Mouse (Mus musculus) spleen, adult 2 months (tissue): ENCODE data around the gene Tmem233. TPM values are rescaled to one million over a fixed set of nuclear protein-coding genes. Genes with fewer than 3 reads are reported as not detected.

ENCODE experiments used
- DNase-seq, 2 experiments: peaks; one replicate each; pipeline versions ENCODE4 v3.0.0 to v3.0.0-alpha.2; 2012 to 2021; ENCODE audit warnings: low spot score in 2 of 2, low read depth in 1 of 2
- H3K27ac ChIP-seq: fragments of 200-500 bp; 2 replicates; pipeline ENCODE4 v1.5.1; 2012; ENCODE audit warnings: low read length, inconsistent platforms; ENCODE audit not compliant: insufficient read depth
- H3K27me3 ChIP-seq: fragments of 200-500 bp; 2 replicates; pipeline ENCODE4 v1.6.1; 2012; ENCODE audit warnings: mild to moderate bottlenecking, moderate library complexity, low read length, inconsistent platforms; ENCODE audit not compliant: control insufficient read depth, insufficient read depth
- H3K36me3 ChIP-seq: fragments of 200-500 bp; 2 replicates; pipeline ENCODE4 v1.6.1; 2012; ENCODE audit warnings: mild to moderate bottlenecking, low read length, inconsistent platforms; ENCODE audit not compliant: control insufficient read depth, insufficient read depth
- H3K4me1 ChIP-seq: fragments of 200-500 bp; 2 replicates; pipeline ENCODE4 v1.6.1; 2011; ENCODE audit warnings: inconsistent platforms; ENCODE audit not compliant: control insufficient read depth, insufficient read depth, insufficient read length
- H3K4me3 ChIP-seq: fragments of 200-500 bp; 2 replicates; pipeline ENCODE4 v1.5.1; 2011; ENCODE audit warnings: mild to moderate bottlenecking, inconsistent platforms; ENCODE audit not compliant: insufficient read depth, insufficient read length; ENCODE audit errors: extremely low read depth
- CTCF ChIP-seq: fragments of 200-500 bp; IDR thresholded peaks from 2 replicates; pipeline ENCODE4 v1.5.1; 2011; ENCODE audit warnings: mild to moderate bottlenecking, inconsistent platforms; ENCODE audit not compliant: insufficient read depth, insufficient read length, insufficient replicate concordance; ENCODE audit errors: extremely low read depth
- POLR2A ChIP-seq: fragments of 200-500 bp; IDR thresholded peaks from 2 replicates; pipeline ENCODE4 v1.6.1; 2011; ENCODE audit warnings: low read depth, low read length, inconsistent platforms
- WGBS: fragments of 180-500 bp; shearing (Covaris S2); methylation state at CpG from one replicate; pipeline ENCODE4 v1.1.7; 2018; 5-methylcytosine and 5-hydroxymethylcytosine counted together
- polyA plus RNA-seq: library from polyadenylated mRNA; depleted of rRNA; stranded (reverse); fragments of >200 nt; gene quantifications from 2 replicates; pipeline ENCODE4 v1.2.3, GENCODE M21; 2012

Tmem233 gene
- polyA plus RNA-seq, 1 experiment = not detected

GRCm38 (mm10) chr5:116017391-116017790 is 65.7 kb downstream of the Tmem233 start:
- Histone ChIP-seq H3K4me1 (peaks cover 2% of the 10 kb centered on the region; the same call in 1 of the 2 replicates), H3K36me3 (peaks cover 70% of the 10 kb centered on the region)

GRCm38 (mm10) chr5:116016542-116016941 is 66.5 kb downstream of the Tmem233 start:
- 84% methylated on average over 5 of the region's 5 CpGs for WGBS
- peaks cover 2% of the 10 kb centered on the region; the same call in 1 of the 2 replicates for H3K4me1 ChIP-seq
- no peak overlapping the region for H3K4me3 ChIP-seq
- H3K27ac ChIP-seq = no peak overlapping the region
- DNase-seq = no peak
- peaks cover 68% of the 10 kb centered on the region for H3K36me3 ChIP-seq
- TF ChIP-seq POLR2A (no peak), CTCF (no peak)
- H3K27me3 ChIP-seq = no peaks in the 10 kb centered on the region

More at GRCm38 (mm10) chr5:116017391-116017790, 65.7 kb downstream of the Tmem233 start:
- WGBS = 96% methylated on average over 8 of the region's 8 CpGs
- DNase-seq = no peak
- Histone ChIP-seq H3K27me3 (no peaks in the 10 kb centered on the region), H3K27ac (no peak overlapping the region), H3K4me3 (no peak overlapping the region)
- TF ChIP-seq CTCF (no peak), POLR2A (no peak)

GRCm38 (mm10) chr5:116014237-116014636 is 68.8 kb downstream of the Tmem233 start:
- Histone ChIP-seq H3K4me3 (no peak overlapping the region), H3K36me3 (peaks cover 49% of the 10 kb centered on the region)
- WGBS = 93% methylated on average over 11 of the region's 11 CpGs

GRCm38 (mm10) chr5:116013821-116014220 is 69.2 kb downstream of the Tmem233 start:
- no peak for DNase-seq
- H3K27me3 ChIP-seq = no peaks in the 10 kb centered on the region
- TF ChIP-seq POLR2A (no peak), CTCF (no peak)
- H3K36me3 ChIP-seq = peaks cover 45% of the 10 kb centered on the region
- WGBS = 86% methylated on average over 8 of the region's 8 CpGs
- no peak overlapping the region for H3K27ac ChIP-seq
- peaks cover 2% of the 10 kb centered on the region; the same call in 1 of the 2 replicates for H3K4me1 ChIP-seq
- H3K4me3 ChIP-seq = no peak overlapping the region

More at GRCm38 (mm10) chr5:116014237-116014636, 68.8 kb downstream of the Tmem233 start:
- Histone ChIP-seq H3K27ac (no peak overlapping the region), H3K27me3 (no peaks in the 10 kb centered on the region), H3K4me1 (peaks cover 2% of the 10 kb centered on the region; the same call in 1 of the 2 replicates)
- TF ChIP-seq CTCF = no peak
- TF ChIP-seq POLR2A = no peak
- no peak for DNase-seq

GRCm38 (mm10) chr5:116012503-116012902 is 70.5 kb downstream of the Tmem233 start:
- H3K4me1 ChIP-seq = peaks cover 2% of the 10 kb centered on the region; the same call in 1 of the 2 replicates
- TF ChIP-seq CTCF = no peak
- no peak for TF ChIP-seq POLR2A
- WGBS = 63% methylated on average over 7 of the region's 7 CpGs
- H3K4me3 ChIP-seq = no peak overlapping the region
- H3K27me3 ChIP-seq = no peaks in the 10 kb centered on the region
- no peak overlapping the region for H3K27ac ChIP-seq
- DNase-seq = no peak
- peaks cover 35% of the 10 kb centered on the region for H3K36me3 ChIP-seq

- TF ChIP-seq CTCF = no peak
- no peak for TF ChIP-seq POLR2A
- WGBS = 69% methylated on average over 7 of the region's 7 CpGs
- Histone ChIP-seq H3K4me1 (peaks cover 2% of the 10 kb centered on the region; the same call in 1 of the 2 replicates), H3K36me3 (peaks cover 28% of the 10 kb centered on the region), H3K27me3 (no peaks in the 10 kb centered on the region), H3K4me3 (no peak overlapping the region), H3K27ac (no peak overlapping the region)
- no peak for DNase-seq
These were observed 71.3 kb downstream of the Tmem233 start for GRCm38 (mm10) chr5:116011700-116012099.

- Histone ChIP-seq H3K4me3 (no peak overlapping the region), H3K27ac (no peak overlapping the region), H3K4me1 (peaks cover 2% of the 10 kb centered on the region; the same call in 1 of the 2 replicates), H3K36me3 (peaks cover 15% of the 10 kb centered on the region), H3K27me3 (no peaks in the 10 kb centered on the region)
- 78% methylated on average over 2 of the region's 2 CpGs for WGBS
- TF ChIP-seq POLR2A = no peak
- no peak for TF ChIP-seq CTCF
- DNase-seq = no peak
These were observed 73.0 kb downstream of the Tmem233 start for GRCm38 (mm10) chr5:116009884-116010627.
